Mouse (Mus musculus) lung, postnatal 25 days (tissue): ENCODE results near the gene Gm28635.
"Not testable (repeated sequence)": the region's sequence is repeated elsewhere in the genome, so short reads cannot be mapped to it uniquely, and the experiment has no call there.

ENCODE experiments used
- DNase-seq: peaks from one replicate; pipeline ENCODE4 v3.0.0; 2022; ENCODE audit warnings: low spot score

Gm28635 gene

GRCm38 (mm10) chr2:84688080-84688844 is 10.4 kb upstream of the Gm28635 start:
- no peak for DNase-seq

- no peak for DNase-seq
These were observed 4.9 kb upstream of the Gm28635 start for GRCm38 (mm10) chr2:84682605-84683183.

DNA sequence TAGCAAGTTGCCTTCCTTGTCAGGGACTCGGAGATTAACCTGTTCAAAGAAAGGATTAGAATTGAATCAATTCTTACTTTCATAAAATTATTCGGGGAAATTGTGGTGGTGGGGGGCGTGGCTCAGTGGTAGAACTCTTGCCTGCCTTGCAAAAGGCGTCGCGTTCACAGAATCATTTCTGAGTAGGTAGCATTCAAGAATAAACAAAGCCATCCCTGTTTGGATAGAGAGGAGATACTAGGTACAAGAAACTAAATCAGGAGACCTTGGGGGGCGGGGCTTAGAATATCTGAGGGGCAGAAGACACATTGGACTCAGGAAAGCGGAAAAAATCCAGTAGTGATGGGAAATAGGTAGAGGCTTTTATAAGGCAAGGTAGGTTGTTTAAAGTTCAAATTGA is 1.2 kb upstream of the Gm28635 start, which contains the start of gene Tmx2:
Tmx2 (minus strand) TSS at position 125 of the 400 bp plus-strand sequence.
- no peak for DNase-seq

DNA sequence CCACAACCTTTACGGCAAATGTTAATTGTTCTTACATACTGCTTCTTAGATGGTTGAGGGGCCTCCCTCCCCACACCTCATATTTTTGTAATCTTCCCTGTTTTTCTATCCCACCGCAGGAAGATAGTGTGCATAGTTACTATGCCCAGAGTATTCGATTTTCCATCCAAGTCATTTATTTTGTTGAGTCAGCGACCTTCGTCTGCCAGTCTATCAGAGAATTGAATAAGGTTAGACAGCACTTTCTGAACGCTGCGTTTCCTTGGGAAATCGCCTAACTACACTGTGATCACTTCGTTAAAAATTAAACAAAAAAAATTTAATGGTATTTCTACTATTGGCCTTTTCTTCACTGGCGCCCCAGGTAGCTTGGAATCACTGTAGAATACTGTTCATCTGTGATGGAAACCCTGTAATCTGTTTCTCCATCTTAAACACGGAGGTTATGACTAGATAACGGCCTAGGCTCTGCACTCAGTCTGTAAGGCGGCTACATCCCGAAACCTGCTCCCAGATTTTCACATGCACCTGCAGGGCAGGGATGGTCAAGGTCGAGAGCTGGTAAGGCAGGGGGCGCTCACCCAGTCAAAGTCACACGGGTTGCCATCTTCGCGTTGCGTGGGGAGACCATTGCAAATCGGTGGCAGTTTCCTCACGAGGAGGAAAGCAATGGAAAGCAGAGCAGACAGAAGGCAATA is 422 bp downstream of the Gm28635 start:
- no peak for DNase-seq

DNA sequence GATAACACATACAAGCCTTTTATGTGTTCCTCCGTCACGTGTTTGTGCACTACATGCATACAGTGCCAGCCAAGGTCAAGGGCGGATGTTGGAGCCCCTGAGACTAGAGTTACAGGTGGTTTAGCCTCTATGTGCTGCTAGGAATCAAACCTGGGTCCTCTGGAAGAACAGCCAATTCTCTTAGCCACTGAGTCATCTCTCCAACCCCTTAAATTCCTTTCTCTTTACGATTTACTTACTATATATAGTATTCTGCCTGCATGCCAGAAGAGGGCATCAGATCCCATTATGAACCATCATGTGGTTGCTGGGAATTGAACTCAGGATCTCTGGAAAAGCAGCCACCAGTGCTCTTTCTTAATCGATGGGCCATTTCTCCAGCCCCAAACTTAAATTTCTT is 6.3 kb downstream of the Gm28635 start:
- DNase-seq, result not testable (repeated sequence)

- DNase-seq, result peak; percentile 86
These were observed 7.3 kb downstream of the Gm28635 start, which contains the start of gene Selenoh for GRCm38 (mm10) chr2:84670569-84670933. Gene Selenoh (minus strand): TSS chr2:84670770.

DNA sequence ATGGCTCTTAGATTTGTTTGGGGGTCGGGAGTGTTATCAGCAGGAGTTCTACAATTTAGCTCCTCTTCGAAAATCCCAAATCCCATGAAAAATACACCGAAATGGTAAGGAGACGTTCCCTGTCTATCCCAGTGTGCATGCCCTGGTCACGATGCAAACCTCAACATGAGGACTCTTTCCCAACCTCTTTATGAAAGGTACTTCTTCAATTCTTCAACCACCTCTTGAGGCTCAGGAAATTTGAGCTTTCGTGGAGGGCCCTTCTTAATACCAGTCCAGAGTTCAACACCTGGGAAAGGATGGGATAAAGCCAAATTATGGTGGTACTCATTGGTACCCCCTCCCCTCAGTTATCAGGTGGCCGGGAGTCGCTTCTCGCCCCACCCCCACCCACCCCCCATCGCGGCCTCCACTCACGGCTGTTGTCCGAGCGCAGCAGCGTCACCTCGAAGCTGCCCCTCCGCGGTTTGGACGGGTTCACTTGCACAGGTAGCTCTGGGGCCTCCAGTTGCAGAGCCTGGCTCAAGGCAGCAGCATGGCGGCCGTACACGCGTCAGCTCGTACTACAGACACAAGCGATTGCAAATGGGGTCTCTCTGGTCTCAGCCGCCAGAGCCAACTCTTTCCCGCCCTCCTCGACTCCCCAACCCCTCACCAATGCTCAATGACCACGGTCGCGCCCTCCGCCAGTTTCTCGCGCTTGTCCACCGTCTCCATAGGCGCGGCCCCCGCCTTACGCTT is 7.8 kb downstream of the Gm28635 start:
- DNase-seq, result peak; percentile 40

GRCm38 (mm10) chr2:84666081-84666480 is 11.8 kb downstream of the Gm28635 start:
- DNase-seq, result peak; percentile 43

DNA sequence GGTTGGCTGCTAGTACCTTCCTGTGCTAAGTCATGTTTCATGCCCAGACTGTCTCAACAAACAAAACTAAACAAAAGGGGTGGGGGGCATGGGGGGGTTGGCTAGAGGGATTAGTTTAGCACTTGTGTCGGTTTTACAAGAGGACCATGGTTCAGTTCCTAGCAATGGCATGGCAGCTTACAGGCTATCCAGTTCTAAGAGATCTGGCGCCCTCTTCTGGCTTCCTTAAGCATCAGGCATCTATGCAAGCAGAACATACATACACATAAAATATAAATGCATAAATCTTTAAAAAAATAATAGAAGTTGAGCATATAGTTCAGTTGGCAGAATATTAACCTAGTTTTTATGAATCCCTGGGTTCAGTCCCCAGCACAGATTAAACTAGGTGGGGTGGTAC is 15.0 kb downstream of the Gm28635 start:
- DNase-seq, result peak; percentile 57

DNA sequence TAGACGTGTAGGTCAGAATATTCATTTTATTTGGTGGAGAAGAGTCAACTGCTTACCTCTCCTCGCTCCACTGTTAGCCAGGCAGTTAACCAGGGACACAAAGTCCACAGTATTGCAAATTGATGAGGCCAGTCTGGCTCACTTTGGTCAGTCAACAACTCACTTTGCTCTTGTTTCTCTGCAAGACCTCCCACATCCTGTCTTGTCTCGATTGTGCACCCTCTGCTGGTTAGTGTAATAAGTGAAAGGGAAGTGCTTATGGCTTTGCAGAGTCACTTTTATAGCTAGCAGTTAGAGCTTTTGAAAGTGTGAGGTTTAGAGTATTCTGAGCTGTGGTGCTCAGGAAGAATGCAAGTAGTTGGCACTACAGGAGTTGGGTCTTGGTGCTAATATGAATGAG is 17.6 kb downstream of the Gm28635 start:
- DNase-seq, result peak; percentile 85

- DNase-seq, result no peak
These were observed 19.0 kb downstream of the Gm28635 start, which contains the start of gene Btbd18 for GRCm38 (mm10) chr2:84658806-84659205. Gene Btbd18 (plus strand): TSS chr2:84659079.

- DNase-seq, result no peak
These were observed 22.0 kb downstream of the Gm28635 start for GRCm38 (mm10) chr2:84655864-84656263.

DNA sequence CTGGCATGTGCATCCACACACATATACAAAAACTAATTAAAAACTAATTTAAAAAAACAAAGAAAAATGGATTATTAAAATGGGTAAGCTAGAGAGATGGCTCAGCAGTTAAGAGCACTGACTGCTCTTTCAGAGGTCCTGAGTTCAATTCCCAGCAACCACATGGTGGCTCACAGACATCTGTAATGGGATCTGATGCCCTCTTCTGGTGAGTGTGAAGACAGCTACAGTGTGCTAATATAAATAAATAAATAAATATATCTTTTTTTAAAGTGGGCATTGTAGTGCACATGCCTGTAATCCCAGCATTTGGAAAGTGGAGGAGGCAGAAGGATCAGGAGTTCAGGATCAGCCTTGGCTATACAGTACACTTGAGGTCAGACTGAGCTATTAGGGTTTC is 24.5 kb downstream of the Gm28635 start:
- no peak for DNase-seq

DNA sequence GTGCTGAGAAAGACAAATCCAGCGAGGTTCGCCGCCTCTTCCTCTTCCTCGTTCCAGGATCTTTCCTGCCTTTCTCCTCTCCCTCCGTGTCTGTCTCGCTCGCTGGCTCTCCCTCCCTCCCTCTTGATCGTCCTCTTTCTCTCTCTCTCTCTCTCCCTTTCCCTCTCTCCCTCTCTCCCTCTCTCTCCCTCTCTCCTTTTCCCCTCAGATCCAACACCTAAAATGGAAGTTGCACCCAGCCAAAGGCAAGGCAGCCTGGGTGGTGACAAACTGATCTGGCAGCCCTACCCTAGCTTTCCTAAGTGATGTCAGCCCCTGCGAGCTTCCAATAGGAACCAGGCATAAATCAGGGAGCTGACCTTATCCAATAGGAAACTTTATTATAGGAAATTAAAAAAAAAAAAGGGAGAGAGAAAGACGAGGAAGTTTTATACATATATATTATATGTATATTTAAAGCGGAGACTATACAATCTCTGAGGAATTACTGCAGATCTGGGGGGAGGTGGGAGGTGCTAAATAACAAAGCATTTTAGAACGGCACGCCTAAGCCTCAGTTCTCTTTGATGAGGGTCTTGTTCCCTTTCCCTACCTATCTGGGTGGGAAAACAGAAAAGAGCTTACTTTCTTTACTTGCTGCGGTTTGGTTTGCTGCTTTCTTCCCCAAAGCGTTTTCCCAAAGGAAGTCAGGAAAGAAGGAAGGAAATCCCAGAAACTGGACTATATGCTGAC is 27.2 kb downstream of the Gm28635 start, which contains the start of gene Ctnnd1:
Ctnnd1 (minus strand) TSS at position 302 of the 732 bp plus-strand sequence.
- peak; percentile 92 for DNase-seq

DNA sequence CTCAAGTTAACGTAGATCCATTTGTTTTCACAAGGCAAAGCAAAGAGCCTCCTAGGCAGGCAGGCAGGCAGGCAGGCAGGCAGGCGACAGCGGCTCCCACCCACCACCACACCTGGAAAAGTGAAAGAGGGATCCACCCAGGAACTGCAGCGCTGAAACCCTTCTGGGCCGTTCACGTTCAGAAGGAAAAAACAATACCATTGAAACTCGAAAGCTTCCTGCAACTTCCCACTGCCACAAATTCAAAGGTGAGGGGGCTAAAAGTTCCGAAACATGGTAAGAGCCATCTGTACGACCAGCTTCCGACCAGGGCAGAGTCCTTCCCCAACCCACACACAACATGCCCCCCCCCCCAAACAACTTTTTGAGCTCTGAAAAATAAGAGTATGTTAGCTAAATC is 28.2 kb downstream of the Gm28635 start:
- DNase-seq, result no peak

DNA sequence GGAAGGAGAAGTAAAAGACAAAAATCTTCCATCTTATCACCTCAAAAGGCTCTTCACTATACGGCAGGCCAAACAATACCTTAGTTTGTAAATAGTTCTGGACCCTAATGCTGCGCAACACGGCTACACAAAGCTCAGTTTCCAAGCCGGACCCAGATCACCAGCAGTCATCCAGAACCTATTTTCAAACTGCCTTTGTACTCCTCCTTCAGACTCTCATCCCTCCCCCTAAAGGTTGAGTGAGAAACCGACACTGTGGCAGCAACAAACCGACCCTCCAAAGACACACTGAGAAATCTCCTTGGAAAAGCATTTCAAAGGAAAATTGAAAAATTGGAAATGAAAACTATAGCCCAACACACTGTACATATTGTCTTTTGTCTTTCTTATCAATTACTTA is 29.5 kb downstream of the Gm28635 start:
- DNase-seq, result no peak

DNA sequence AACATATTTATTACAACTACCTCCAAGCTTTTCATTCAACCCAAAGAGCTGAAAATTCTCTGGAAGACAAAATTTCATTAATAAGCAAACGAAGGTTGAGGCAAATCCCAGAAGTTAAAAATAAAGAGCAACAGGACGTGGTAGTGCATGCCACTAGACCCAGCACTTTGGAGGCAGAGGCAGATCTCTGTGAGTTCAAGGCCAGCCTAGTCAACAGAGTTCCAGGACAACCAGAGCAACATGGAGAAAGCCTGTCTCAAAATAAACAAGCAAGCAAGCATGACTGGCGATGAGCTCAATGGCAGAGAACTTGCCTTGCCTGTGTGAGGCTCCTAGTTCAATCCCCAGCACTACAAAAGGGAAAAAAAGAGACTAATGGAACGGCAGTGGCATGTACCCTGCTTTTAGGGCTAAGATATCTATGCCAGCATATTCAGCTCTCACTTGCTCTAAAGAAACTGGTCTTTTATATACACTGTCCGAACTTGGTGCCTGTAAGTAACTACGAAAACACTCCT is 30.7 kb downstream of the Gm28635 start:
- no peak for DNase-seq

- DNase-seq, result no peak
These were observed 31.7 kb downstream of the Gm28635 start for GRCm38 (mm10) chr2:84646138-84646537.

DNA sequence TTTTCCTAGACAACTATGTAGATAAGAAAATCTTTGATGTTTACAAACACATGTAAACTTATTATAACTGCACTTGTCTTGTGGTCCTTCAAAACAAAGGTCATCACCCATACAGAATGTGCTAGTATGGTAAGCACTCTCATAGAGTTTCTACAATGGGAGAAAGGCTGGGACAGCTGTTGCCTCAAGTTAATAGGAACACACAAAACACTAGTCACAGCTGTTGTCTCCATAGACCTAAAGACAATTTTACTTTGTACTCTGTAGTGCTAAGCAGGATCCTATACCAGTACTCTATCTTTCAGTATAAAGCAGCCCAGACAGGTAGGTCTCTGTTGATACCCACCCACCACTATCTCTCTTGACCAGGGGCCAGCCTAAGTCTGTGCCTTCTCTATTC is 37.0 kb downstream of the Gm28635 start:
- DNase-seq, result no peak

GRCm38 (mm10) chr2:84638428-84639220 is 39.2 kb downstream of the Gm28635 start:
- peak; percentile 74 for DNase-seq
